18 mouse cellular contexts compared by ENCODE assay signal in genomic region chr10:127610066-127610415, GRCm38 (mm10). TPM values are rescaled to one million over a fixed set of nuclear protein-coding genes. Genes with fewer than 3 reads are reported as not detected.
DNase-seq lines count a peak whose midpoint lies in the region; ATAC-seq and TF ChIP-seq lines count a peak whose summit lies in the region.
"Had no signal": no experiment of that assay in that cellular context is flagged by ENCODE, and none has a peak within 500 bp of the region (broad histone marks: within the 10 kb centered on the region; RNA-seq: fewer than 3 reads in every experiment).

No protein-coding gene starts in this region.

- H3K9ac ChIP-seq in kidney, embryonic 14.5 days (ENCODE audit: low read depth, low read length) = no peak overlapping the region; the same call in 1 of the 2 replicates
- H3K9ac ChIP-seq in lung, postnatal 0 days (replicated peaks; ENCODE audit: low read depth) = no peak overlapping the region
- no peak overlapping the region for H3K9ac ChIP-seq in intestine, postnatal 0 days (ENCODE audit: low read depth, low read length)
- H3K9ac ChIP-seq in stomach, postnatal 0 days (ENCODE audit: low read length) = no peak overlapping the region
- H3K9ac ChIP-seq: hindbrain, embryonic 14.5 days; lung, embryonic 14.5 days; midbrain, embryonic 15.5 days had no signal

- H3K9me3 ChIP-seq in kidney, embryonic 14.5 days (ENCODE audit: control insufficient read depth, low read length) = no peaks in the 10 kb centered on the region
- H3K9me3 ChIP-seq in lung, postnatal 0 days (ENCODE audit: low read length) = no peaks in the 10 kb centered on the region
- no peaks in the 10 kb centered on the region for H3K9me3 ChIP-seq in intestine, postnatal 0 days (ENCODE audit: control insufficient read depth)
- no peaks in the 10 kb centered on the region for H3K9me3 ChIP-seq in stomach, postnatal 0 days (ENCODE audit: control insufficient read depth, low read length)
- H3K9me3 ChIP-seq: midbrain, embryonic 15.5 days had no signal

- peaks cover 37% of the 10 kb centered on the region for H3K36me3 ChIP-seq in kidney, embryonic 14.5 days (ENCODE audit: control insufficient read depth, insufficient read depth, low read length)
- 0 out of 2 replicates have a peak, but pooled peaks cover 4% of the 10 kb centered on the region for H3K36me3 ChIP-seq in lung, postnatal 0 days (ENCODE audit: insufficient read depth, low read length)
- peaks cover 45% of the 10 kb centered on the region for H3K36me3 ChIP-seq in intestine, postnatal 0 days (ENCODE audit: control insufficient read depth, insufficient read depth)
- peaks cover 20% of the 10 kb centered on the region for H3K36me3 ChIP-seq in stomach, postnatal 0 days (ENCODE audit: control insufficient read depth, insufficient read depth, low read length)

- DNase-seq in kidney, postnatal 36 days = no peak
- DNase-seq in lung, postnatal 0 days (ENCODE audit: low spot score) = no peak
- DNase-seq in lung, postnatal 14 days = no peak
- DNase-seq in stomach, postnatal 0 days (ENCODE audit: low spot score) = no peak
- DNase-seq in cerebellum, postnatal 36 days = no peak
- DNase-seq: adrenal gland, adult 8-10 months; cerebellum, adult 2 months; kidney, adult 9 months; right cerebral cortex, adult 18-20 months had no signal

- H3K4me3 ChIP-seq in kidney, embryonic 14.5 days (ENCODE audit: low read length) = no peak overlapping the region
- H3K4me3 ChIP-seq in lung, postnatal 0 days (ENCODE audit: low read depth, low read length) = no peak overlapping the region
- no peak overlapping the region for H3K4me3 ChIP-seq in intestine, postnatal 0 days (ENCODE audit: low read depth, low read length)
- H3K4me3 ChIP-seq in stomach, postnatal 0 days (ENCODE audit: low read depth, low read length) = no peak overlapping the region
- H3K4me3 ChIP-seq: midbrain, embryonic 15.5 days had no signal

- peaks cover 36% of the 10 kb centered on the region for H3K4me1 ChIP-seq in kidney, embryonic 14.5 days (ENCODE audit: control insufficient read depth, insufficient read depth, low read length)
- peaks cover 3% of the 10 kb centered on the region; the same call in 1 of the 2 replicates for H3K4me1 ChIP-seq in lung, postnatal 0 days (ENCODE audit: insufficient read depth, low read depth, low read length)
- H3K4me1 ChIP-seq in intestine, postnatal 0 days (replicated peaks; ENCODE audit: control insufficient read depth, insufficient read depth, low read length) = peaks cover 3% of the 10 kb centered on the region
- H3K4me1 ChIP-seq in stomach, postnatal 0 days (replicated peaks; ENCODE audit: control insufficient read depth, insufficient read depth) = peaks cover 1% of the 10 kb centered on the region; the same call in 1 of the 2 replicates

- 85% methylated on average over 9 of the region's 9 CpGs for WGBS in kidney, embryonic 14.5 days
- WGBS in lung, postnatal 0 days = 72% methylated on average over 9 of the region's 9 CpGs
- 79% methylated on average over 9 of the region's 9 CpGs for WGBS in intestine, postnatal 0 days
- 64% methylated on average over 9 of the region's 9 CpGs for whole genome bisulfite sequencing in stomach, postnatal 0 days

- H3K27ac ChIP-seq in kidney, embryonic 14.5 days (ENCODE audit: low read depth, low read length) = peak overlapping the region; percentile 69
- peak overlapping the region; percentile 54; the same call in 1 of the 2 replicates for H3K27ac ChIP-seq in lung, postnatal 0 days (ENCODE audit: low read length)
- H3K27ac ChIP-seq in intestine, postnatal 0 days (ENCODE audit: low read depth, low read length) = 0 out of 2 replicates have a peak overlapping the region, but pooled peaks have one; percentile 28
- peak overlapping the region; percentile 67; the same call in 1 of the 2 replicates for H3K27ac ChIP-seq in stomach, postnatal 0 days (replicated peaks)
- H3K27ac ChIP-seq: hindbrain, embryonic 14.5 days; midbrain, embryonic 15.5 days had no signal

- H3K27me3 ChIP-seq in kidney, embryonic 14.5 days (ENCODE audit: control insufficient read depth, insufficient read depth, low read length) = no peaks in the 10 kb centered on the region
- no peaks in the 10 kb centered on the region for H3K27me3 ChIP-seq in lung, postnatal 0 days (replicated peaks; ENCODE audit: insufficient read depth, low read length)
- H3K27me3 ChIP-seq in intestine, postnatal 0 days (replicated peaks; ENCODE audit: control insufficient read depth, insufficient read depth, low read length) = no peaks in the 10 kb centered on the region
- H3K27me3 ChIP-seq in stomach, postnatal 0 days (ENCODE audit: control insufficient read depth, insufficient read depth, low read length) = no peaks in the 10 kb centered on the region
- H3K27me3 ChIP-seq: CH12.LX; midbrain, embryonic 15.5 days had no signal

- ATAC-seq in kidney, embryonic 14.5 days (ENCODE audit: low FRiP score, low TSS enrichment) = no peak
- no peak for ATAC-seq in lung, postnatal 0 days
- no peak for ATAC-seq in intestine, postnatal 0 days
- ATAC-seq in stomach, postnatal 0 days (ENCODE audit: low FRiP score, low TSS enrichment) = no peak
- ATAC-seq in cerebellum, adult (ENCODE audit: insufficient number of reproducible peaks, low FRiP score, low TSS enrichment) = no peak
- ATAC-seq: forebrain, embryonic 16.5 days; midbrain, embryonic 15.5 days had no signal

- H3K4me2 ChIP-seq in kidney, embryonic 14.5 days (replicated peaks; ENCODE audit: low read depth, low read length) = no peak overlapping the region
- no peak overlapping the region for H3K4me2 ChIP-seq in lung, postnatal 0 days (replicated peaks; ENCODE audit: low read depth, low read length)
- no peak overlapping the region for H3K4me2 ChIP-seq in intestine, postnatal 0 days (replicated peaks; ENCODE audit: low read depth)
- no peak overlapping the region for H3K4me2 ChIP-seq in stomach, postnatal 0 days (replicated peaks; ENCODE audit: low read depth)
- H3K4me2 ChIP-seq: hindbrain, embryonic 14.5 days; liver, embryonic 11.5 days; lung, embryonic 14.5 days; midbrain, embryonic 15.5 days had no signal

- no peak for TF ChIP-seq EP300 in lung, postnatal 0 days (IDR thresholded peaks at IDR 0.05)
- TF ChIP-seq EP300 in stomach, postnatal 0 days (optimal IDR thresholded peaks at IDR 0.05) = no peak

- no peak for TF ChIP-seq CTCF in lung, postnatal 0 days (IDR thresholded peaks at IDR 0.05)
- no peak for TF ChIP-seq CTCF in intestine, postnatal 0 days (IDR thresholded peaks at IDR 0.05; ENCODE audit: low read depth)
- no peak for TF ChIP-seq CTCF in stomach, postnatal 0 days (IDR thresholded peaks at IDR 0.05; ENCODE audit: low read depth)

RNA-seq across cellular contexts. Expression of gene Lrp1, which starts 10.9 kb away (rescaled TPM):
- 44.2 and 54.9 TPM in 2 replicates for polyA plus RNA-seq in kidney, embryonic 14.5 days (2014; fragmentation: Nextera tagmentation; extraction: Ambion mirVana)
- 71.0 and 75.4 TPM in 2 replicates for polyA plus RNA-seq in lung, postnatal 0 days (2015; fragmentation: Nextera tagmentation; extraction: Ambion mirVana)
- polyA plus RNA-seq in intestine, postnatal 0 days (2015; fragmentation: Nextera tagmentation; extraction: Ambion mirVana) = 28.9 and 33.4 TPM in 2 replicates
- polyA plus RNA-seq in stomach, postnatal 0 days (2015; fragmentation: Nextera tagmentation; extraction: Ambion mirVana) = 32.7 and 37.4 TPM in 2 replicates

RNA-seq across cellular contexts. Expression of gene Stat6, which starts 32.7 kb away (rescaled TPM):
- polyA plus RNA-seq in kidney, embryonic 14.5 days (2014; fragmentation: Nextera tagmentation; extraction: Ambion mirVana) = 14.0 and 18.9 TPM in 2 replicates
- polyA plus RNA-seq in lung, postnatal 0 days (2015; fragmentation: Nextera tagmentation; extraction: Ambion mirVana) = 39.1 and 41.9 TPM in 2 replicates
- polyA plus RNA-seq in intestine, postnatal 0 days (2015; fragmentation: Nextera tagmentation; extraction: Ambion mirVana) = 27.1 and 29.2 TPM in 2 replicates
- 31.4 and 34.6 TPM in 2 replicates for polyA plus RNA-seq in stomach, postnatal 0 days (2015; fragmentation: Nextera tagmentation; extraction: Ambion mirVana)

RNA-seq across cellular contexts. Expression of gene Nemp1, which starts 56.7 kb away (rescaled TPM):
- 7.6 and 12.4 TPM in 2 replicates for polyA plus RNA-seq in kidney, embryonic 14.5 days (2014; fragmentation: Nextera tagmentation; extraction: Ambion mirVana)
- 5.0 and 6.3 TPM in 2 replicates for polyA plus RNA-seq in lung, postnatal 0 days (2015; fragmentation: Nextera tagmentation; extraction: Ambion mirVana)
- polyA plus RNA-seq in intestine, postnatal 0 days (2015; fragmentation: Nextera tagmentation; extraction: Ambion mirVana) = 2.9 and 3.2 TPM in 2 replicates
- polyA plus RNA-seq in stomach, postnatal 0 days (2015; fragmentation: Nextera tagmentation; extraction: Ambion mirVana) = 4.1 and 4.5 TPM in 2 replicates

RNA-seq across cellular contexts. Expression of gene Nab2, which starts 58.3 kb away (rescaled TPM):
- 19.0 and 19.8 TPM in 2 replicates for polyA plus RNA-seq in kidney, embryonic 14.5 days (2014; fragmentation: Nextera tagmentation; extraction: Ambion mirVana)
- 7.7 and 8.4 TPM in 2 replicates for polyA plus RNA-seq in lung, postnatal 0 days (2015; fragmentation: Nextera tagmentation; extraction: Ambion mirVana)
- polyA plus RNA-seq in intestine, postnatal 0 days (2015; fragmentation: Nextera tagmentation; extraction: Ambion mirVana) = 3.9 and 4.2 TPM in 2 replicates
- polyA plus RNA-seq in stomach, postnatal 0 days (2015; fragmentation: Nextera tagmentation; extraction: Ambion mirVana) = 6.8 and 8.9 TPM in 2 replicates
